Mouse (Mus musculus): ENCODE results near the gene Slc8a2.

Slc8a2 gene

DNA sequence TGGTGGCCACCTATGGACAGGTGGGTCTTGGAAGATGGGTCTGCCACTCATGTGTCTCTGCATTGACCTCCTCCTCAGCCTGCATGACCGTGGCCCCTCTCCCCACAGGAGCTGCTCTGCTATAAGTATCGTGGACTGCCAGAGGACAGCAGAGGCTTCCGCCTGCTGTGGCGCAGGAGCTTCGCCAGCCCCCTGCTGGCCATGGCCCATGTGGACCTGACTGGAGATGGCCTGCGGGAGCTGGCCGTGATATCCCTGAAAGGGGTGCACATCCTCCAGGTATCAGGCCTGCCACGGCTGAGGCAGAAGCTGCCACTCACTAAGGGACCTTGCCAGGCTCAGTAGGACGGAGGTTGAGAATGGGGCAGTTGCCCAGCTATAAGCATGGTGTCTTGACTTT, 3.8 kb upstream of the Slc8a2 start:
- no peak for DNase-seq (ENCODE audit: low read depth, low spot score)

DNA sequence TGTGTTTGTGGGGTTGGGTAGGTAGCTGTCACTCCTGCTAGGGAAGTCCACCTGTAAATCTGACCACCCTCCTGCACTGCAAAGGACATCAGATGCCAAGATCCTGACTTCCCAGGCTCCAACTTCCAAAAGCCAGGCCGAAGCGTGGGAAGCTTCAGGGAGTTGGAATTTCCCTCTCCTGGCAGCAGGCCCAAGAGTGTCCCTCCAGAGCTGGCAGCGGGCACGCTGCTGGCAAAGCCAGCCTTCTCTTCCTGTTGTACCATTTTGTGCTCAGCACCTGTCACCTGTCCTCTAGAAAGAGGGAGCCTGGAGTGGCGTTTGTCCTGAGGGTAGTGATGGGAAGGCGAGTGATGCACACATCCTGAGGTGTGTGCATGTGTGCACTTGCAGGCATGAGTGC, 1.3 kb upstream of the Slc8a2 start:
- DNase-seq (ENCODE audit: low read depth, low spot score), result no peak

- DNase-seq (ENCODE audit: low read depth, low spot score), result no peak
Measured at GRCm38 (mm10) chr7:16128899-16129298, 727 bp upstream of the Slc8a2 start.

- no peak for DNase-seq (ENCODE audit: low read depth, low spot score)
Measured at GRCm38 (mm10) chr7:16129846-16130691, 443 bp downstream of the Slc8a2 start.

GRCm38 (mm10) chr7:16130956-16131634, 1.5 kb downstream of the Slc8a2 start:
- no peak for DNase-seq (ENCODE audit: low read depth, low spot score)

GRCm38 (mm10) chr7:16132161-16132581, 2.5 kb downstream of the Slc8a2 start:
- DNase-seq (ENCODE audit: low read depth, low spot score), result no peak

DNA sequence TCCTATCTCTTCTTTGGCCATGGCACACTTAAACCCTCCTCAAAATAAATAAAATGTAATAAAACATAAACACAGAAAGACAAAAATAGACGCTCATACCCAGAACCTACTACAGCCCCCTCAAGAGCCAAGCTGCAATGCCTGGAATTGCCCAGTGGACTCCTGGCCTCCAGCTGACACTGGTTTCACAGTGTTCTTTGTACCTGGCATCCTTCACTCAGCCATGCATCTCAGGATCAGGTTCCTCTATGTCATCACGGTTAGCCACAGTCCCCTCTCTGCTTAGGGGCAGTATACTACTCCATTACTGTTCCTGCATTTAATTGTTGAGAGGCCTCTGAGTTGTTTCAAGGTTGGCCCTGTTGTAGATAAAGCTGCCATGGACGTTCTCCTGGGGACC, 3.3 kb downstream of the Slc8a2 start:
- DNase-seq (ENCODE audit: low read depth, low spot score), result no peak

DNA sequence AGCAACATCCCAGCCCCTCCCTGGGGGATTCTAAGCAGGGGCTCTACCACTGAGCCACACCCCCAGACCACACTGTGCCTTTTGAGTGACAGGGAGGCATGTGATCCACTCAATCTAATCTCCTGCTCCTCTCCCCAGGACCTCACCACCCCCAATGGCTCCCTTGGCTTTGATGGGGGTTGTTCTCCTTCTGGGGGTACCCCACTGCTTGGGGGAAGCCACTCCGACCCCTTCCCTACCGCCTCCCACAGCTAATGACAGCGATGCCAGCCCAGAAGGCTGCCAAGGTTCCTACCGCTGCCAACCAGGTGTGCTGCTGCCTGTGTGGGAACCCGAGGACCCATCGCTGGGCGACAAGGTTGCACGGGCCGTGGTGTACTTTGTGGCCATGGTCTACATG, 4.1 kb downstream of the Slc8a2 start:
- no peak for DNase-seq (ENCODE audit: low read depth, low spot score)

DNA sequence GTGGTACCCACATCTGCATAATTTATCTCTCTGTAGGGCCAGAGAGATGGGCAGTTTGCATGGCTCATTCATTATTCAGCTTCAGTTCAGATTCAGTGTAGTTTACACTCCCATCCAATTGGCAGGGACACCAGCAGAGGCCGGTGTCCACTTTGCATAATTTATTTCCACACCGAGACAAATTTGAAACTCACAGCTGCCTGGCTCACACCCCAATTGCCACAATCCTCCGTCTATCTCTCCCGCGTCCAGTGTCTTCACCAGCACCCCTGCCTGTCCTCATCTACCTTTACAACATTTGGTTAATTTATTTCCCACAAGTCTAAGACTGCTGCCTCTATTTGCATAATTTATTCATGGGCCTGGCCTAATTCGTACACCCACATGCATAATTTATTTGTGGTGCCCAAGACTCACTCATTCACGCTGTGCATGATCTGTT, 5.3 kb downstream of the Slc8a2 start:
- no peak for DNase-seq (ENCODE audit: low read depth, low spot score)

- no peak for DNase-seq (ENCODE audit: low read depth, low spot score)
Measured at GRCm38 (mm10) chr7:16146489-16147410, 17.1 kb downstream of the Slc8a2 start.

DNA sequence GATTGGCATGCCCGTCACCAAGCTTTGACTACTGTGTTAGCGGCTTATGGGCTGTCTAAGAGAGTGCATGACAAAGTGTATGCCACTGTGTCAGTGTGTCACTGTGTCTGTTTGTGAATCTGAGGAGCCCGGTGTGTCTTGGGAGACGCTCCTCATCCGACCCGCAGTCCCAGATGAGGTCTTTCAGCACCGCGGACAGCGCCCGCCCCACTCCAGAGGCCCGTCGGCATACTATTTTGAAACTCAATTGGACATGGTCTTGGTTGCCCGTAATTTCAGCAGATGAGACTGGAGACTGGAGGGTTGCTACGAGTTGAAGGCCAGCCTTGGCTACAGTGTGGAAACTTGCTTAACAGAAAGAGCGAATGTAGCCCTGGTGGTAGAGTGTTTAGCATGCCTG, 18.0 kb downstream of the Slc8a2 start:
- DNase-seq (ENCODE audit: low read depth, low spot score), result no peak

DNA sequence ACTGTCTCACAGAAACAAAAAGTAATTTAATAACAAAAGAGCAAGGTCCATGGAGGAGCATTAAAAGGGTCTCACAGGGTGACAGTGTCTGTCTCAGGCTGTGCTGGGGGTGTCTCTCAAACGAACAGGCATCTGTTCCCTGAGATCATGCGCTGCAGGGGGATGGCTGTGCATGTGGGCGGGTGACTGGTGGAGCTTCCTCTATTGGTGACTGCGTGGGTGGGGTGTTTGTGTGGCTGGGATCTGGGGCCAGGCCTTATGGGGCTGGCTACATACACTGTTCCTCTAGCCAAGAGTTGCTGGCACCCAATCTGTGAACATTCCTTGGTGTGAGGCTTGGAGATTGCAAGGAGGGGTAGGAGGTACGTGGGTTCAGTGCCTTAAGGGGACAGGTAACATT, 19.6 kb downstream of the Slc8a2 start:
- no peak for DNase-seq (ENCODE audit: low read depth, low spot score)

DNA sequence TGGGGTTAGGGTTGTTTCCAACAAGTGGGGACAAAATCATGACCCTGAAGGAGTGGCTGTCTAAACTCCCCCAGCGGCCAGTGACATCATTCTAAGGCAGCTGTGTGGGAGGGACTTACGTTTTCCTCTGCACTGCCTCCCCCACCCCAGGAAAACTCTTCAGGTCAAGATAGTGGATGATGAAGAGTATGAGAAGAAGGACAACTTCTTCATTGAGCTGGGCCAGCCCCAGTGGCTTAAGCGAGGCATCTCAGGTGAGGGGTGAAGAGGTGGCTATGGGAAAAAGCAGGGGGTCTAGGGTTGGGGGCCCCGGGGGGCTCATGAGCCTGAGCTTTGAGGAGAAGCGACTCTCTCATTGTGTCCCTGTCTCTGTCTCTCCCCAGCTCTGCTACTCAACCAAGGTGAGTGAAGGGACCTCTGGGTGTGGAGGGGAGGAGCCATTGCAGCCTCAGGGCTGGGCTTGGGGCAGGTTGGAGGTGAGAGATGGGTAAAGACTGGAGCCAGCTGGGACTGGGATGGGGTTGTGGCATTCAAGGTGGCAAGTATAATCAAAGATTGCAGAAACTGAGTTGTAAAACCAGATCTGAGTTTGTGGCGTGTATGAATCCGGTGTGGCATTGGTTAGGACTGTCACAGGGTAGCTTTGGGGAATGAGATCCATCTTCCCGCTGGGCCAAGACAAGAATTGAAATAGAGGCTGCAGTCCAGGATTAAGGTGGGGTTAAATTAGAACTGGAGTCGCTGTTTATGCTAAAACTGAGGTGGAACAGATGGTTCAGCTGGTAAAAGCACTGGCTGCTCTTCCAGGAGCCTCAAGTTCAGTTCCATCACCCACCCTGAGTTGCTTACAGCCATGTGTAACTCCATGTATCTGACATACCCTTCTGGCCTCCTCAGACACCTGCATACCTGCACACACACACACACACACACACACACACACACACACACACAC, 20.8 kb downstream of the Slc8a2 start:
- DNase-seq (ENCODE audit: low read depth, low spot score), result no peak

- DNase-seq (ENCODE audit: low read depth, low spot score), result peak; percentile 16
Measured at GRCm38 (mm10) chr7:16153522-16153921, 23.9 kb downstream of the Slc8a2 start.

DNA sequence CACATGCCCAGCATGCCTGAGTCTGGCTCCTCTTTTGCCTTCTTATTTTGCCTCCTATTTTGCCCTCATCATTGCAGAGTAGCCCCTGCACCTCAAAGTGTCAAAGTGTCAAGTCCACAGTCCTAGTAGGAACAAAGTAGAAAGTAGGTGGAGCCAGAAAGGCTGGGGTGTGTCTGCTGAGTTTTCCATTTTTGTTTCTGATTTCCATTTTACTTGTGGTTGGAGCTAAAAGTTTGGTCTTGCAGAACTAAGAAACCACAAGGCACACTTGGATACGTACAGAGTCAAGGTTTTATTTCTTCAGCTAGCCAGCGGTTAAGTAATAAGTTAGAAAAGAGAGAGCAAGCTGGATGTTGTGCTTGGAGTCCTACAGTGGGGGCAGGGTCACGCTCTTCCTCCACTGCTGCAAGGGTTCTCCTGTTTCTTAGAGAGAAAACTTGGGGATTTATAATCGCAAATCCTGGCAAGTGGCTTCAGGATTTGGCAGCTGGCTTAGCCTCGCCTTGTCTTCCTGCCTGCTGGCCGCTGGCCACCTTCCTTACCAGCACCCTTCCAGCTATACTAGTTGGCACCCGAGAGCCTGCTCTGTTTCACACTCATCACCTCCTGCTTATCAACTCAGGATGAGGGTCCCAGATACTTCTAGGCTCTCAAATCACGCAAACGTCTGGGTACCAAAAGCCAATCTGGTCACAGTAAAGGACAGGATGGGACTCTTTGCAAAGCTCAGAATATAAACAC, 25.7 kb downstream of the Slc8a2 start:
- DNase-seq (ENCODE audit: low read depth, low spot score), result no peak

DNA sequence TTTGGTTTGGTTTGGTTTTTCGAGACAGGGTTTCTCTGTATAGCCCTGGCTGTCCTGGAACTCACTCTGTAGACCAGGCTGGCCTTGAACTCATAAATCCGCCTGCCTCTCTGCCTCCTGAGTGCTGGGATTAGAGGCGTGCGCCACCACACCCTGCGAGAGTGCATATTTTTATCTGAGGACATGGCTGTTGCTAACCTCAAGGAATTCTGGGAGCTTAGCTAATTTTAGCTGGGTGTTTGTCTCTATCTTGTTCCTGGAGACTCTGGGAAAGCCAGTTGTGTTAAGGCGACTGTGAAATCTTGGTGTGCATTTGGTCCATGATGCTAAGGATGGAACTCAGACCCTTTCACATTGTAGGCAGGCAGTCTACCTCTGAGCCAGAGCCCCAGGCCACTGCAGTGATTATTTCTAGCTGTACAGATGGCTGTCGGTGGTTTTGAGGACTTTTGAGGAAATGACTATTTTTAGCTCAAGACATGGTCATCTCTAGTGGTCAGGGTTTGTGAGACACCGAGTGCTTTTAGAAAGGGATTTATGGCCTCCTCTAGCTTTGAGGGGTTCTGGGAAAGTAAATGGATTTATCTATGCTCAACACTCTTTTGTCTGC, 26.6 kb downstream of the Slc8a2 start:
- DNase-seq (ENCODE audit: low read depth, low spot score), result no peak

- DNase-seq (ENCODE audit: low read depth, low spot score), result no peak
Measured at GRCm38 (mm10) chr7:16158735-16159134, 29.1 kb downstream of the Slc8a2 start.

- peak; percentile 11 for DNase-seq (ENCODE audit: low read depth, low spot score)
Measured at GRCm38 (mm10) chr7:16160702-16161101, 31.1 kb downstream of the Slc8a2 start.

DNA sequence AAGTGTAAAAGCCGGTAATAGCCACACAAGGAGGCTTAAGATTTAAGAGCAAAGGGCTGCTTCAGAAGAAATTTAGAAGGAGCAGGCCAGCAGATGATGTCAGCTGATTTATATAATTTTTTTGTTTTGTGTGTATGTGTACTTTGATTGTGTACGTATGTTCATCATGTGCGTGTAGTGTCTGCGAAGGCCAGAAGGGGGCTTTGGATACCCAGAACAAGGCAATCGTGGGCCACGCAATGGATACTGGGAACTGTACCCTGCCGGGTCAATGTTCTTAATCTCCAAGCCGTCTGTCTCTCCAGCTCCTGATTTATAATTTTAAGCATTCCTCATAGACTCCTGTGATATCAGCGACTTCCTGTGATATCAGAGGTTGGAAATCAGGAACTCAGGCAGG, 31.7 kb downstream of the Slc8a2 start:
- DNase-seq (ENCODE audit: low read depth, low spot score), result no peak

- DNase-seq (ENCODE audit: low read depth, low spot score), result no peak
Measured at GRCm38 (mm10) chr7:16162036-16162435, 32.4 kb downstream of the Slc8a2 start.

All from c-Kit-negative CD71-positive TER-119-positive erythroid progenitor cells, embryonic 14.5 days (primary cell).